In the genomic region with DNA sequence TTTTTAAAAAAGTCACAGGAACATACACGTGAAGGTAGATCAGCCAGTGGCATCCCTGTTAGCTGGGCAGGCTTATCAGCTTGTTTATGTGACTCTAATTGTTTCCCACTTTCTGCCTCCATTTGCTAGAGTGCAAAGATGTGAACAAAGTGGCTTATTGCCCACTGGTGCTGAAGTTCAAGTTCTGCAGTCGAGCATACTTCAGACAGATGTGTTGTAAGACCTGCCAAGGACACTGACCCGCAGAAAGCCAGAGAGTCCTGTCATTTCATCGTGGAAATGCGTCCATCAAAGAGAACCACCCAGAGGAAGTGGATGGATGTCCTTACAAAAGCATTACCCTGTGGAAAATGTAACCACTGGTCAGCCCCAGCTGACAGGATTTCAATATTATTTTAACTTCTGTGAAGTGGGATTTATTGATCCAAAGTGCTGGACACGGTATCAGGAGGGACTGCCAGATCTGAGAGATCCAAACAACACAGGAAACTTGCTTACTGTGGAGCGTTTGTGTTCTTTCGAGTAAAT, we compare ENCODE assay signal across 13 mouse cellular contexts.
DNase-seq lines count a peak whose midpoint lies in the region; ATAC-seq and TF ChIP-seq lines count a peak whose summit lies in the region.
"Had no signal": no experiment of that assay in that cellular context is flagged by ENCODE, and none has a peak within 500 bp of the region (broad histone marks: within the 10 kb centered on the region; RNA-seq: fewer than 3 reads in every experiment).

No protein-coding gene starts in this region.

- H3K9ac ChIP-seq in heart, embryonic 15.5 days = no peak overlapping the region
- H3K9ac ChIP-seq in heart, embryonic 11.5 days (ENCODE audit: low read depth, low read length) = no peak overlapping the region
- H3K9ac ChIP-seq in lung, embryonic 14.5 days = no peak overlapping the region
- no peak overlapping the region for H3K9ac ChIP-seq in limb, embryonic 13.5 days
- no peak overlapping the region for H3K9ac ChIP-seq in hindbrain, embryonic 16.5 days (ENCODE audit: low read depth, low read length)
- H3K9ac ChIP-seq: liver, embryonic 13.5 days had no signal

- H3K27ac ChIP-seq in heart, embryonic 15.5 days = peak overlapping the region; percentile 0; the same call in 1 of the 2 replicates
- no peak overlapping the region for H3K27ac ChIP-seq in heart, embryonic 11.5 days (ENCODE audit: low read depth, low read length)
- no peak overlapping the region for H3K27ac ChIP-seq in lung, embryonic 14.5 days (ENCODE audit: low read depth)
- H3K27ac ChIP-seq in limb, embryonic 13.5 days = peak overlapping the region; percentile 33; the same call in 1 of the 2 replicates
- H3K27ac ChIP-seq in hindbrain, embryonic 16.5 days (ENCODE audit: low read depth, low read length) = no peak overlapping the region
- H3K27ac ChIP-seq: left cerebral cortex, adult 2 months; liver, embryonic 13.5 days had no signal

- DNase-seq in lung, embryonic 14.5 days = peak; percentile 23
- no peak for DNase-seq in lung, adult 18-20 months
- DNase-seq in adipocyte (ENCODE audit: low spot score) = peak; percentile 67
- DNase-seq: cerebellum, postnatal 25 days; liver, embryonic 13.5 days; right cerebral cortex, adult 18-20 months had no signal

- H3K9me3 ChIP-seq in heart, embryonic 15.5 days (replicated peaks) = no peaks in the 10 kb centered on the region
- no peaks in the 10 kb centered on the region for H3K9me3 ChIP-seq in heart, embryonic 11.5 days (replicated peaks; ENCODE audit: control insufficient read depth, low read length)
- no peaks in the 10 kb centered on the region for H3K9me3 ChIP-seq in lung, embryonic 14.5 days (ENCODE audit: low read depth, low read length)
- no peaks in the 10 kb centered on the region for H3K9me3 ChIP-seq in limb, embryonic 13.5 days
- no peaks in the 10 kb centered on the region for H3K9me3 ChIP-seq in hindbrain, embryonic 16.5 days (ENCODE audit: control insufficient read depth, low read length)
- H3K9me3 ChIP-seq: liver, embryonic 13.5 days had no signal

- no peak for TF ChIP-seq CTCF in lung, embryonic 14.5 days (IDR thresholded peaks at IDR 0.05; ENCODE audit: low read depth)

- no peak overlapping the region for H3K4me3 ChIP-seq in heart, embryonic 15.5 days
- H3K4me3 ChIP-seq in heart, embryonic 11.5 days (ENCODE audit: low read depth, low read length) = no peak overlapping the region
- no peak overlapping the region for H3K4me3 ChIP-seq in lung, embryonic 14.5 days (ENCODE audit: low read depth, low read length)
- H3K4me3 ChIP-seq in limb, embryonic 13.5 days = no peak overlapping the region
- H3K4me3 ChIP-seq in hindbrain, embryonic 16.5 days (ENCODE audit: low read length) = no peak overlapping the region
- H3K4me3 ChIP-seq: left cerebral cortex, adult 2 months; liver, embryonic 13.5 days had no signal

- H3K4me1 ChIP-seq in heart, embryonic 15.5 days (replicated peaks) = peaks cover 21% of the 10 kb centered on the region
- 0 out of 2 replicates have a peak, but pooled peaks cover 3% of the 10 kb centered on the region for H3K4me1 ChIP-seq in heart, embryonic 11.5 days (ENCODE audit: control insufficient read depth, insufficient read depth, low read length)
- peaks cover 3% of the 10 kb centered on the region; the same call in 1 of the 2 replicates for H3K4me1 ChIP-seq in lung, embryonic 14.5 days (ENCODE audit: insufficient read depth)
- peaks cover 39% of the 10 kb centered on the region for H3K4me1 ChIP-seq in limb, embryonic 13.5 days
- H3K4me1 ChIP-seq in hindbrain, embryonic 16.5 days (ENCODE audit: control insufficient read depth, insufficient read depth, low read depth, low read length) = no peaks in the 10 kb centered on the region; the same call in 1 of the 2 replicates
- H3K4me1 ChIP-seq: liver, embryonic 13.5 days had no signal

- 50% methylated on average over 8 of the region's 8 CpGs for WGBS in heart, embryonic 15.5 days
- WGBS in heart, embryonic 11.5 days (ENCODE audit: insufficient replicate concordance) = 53% methylated on average over 8 of the region's 8 CpGs
- WGBS in lung, embryonic 14.5 days = 35% methylated on average over 8 of the region's 8 CpGs
- 52% methylated on average over 8 of the region's 8 CpGs for WGBS in limb, embryonic 13.5 days
- WGBS in hindbrain, embryonic 16.5 days = 81% methylated on average over 8 of the region's 8 CpGs

- no peak overlapping the region for H3K4me2 ChIP-seq in heart, embryonic 15.5 days
- H3K4me2 ChIP-seq in heart, embryonic 11.5 days = no peak overlapping the region
- H3K4me2 ChIP-seq in lung, embryonic 14.5 days = no peak overlapping the region
- no peak overlapping the region for H3K4me2 ChIP-seq in limb, embryonic 13.5 days (replicated peaks)
- no peak overlapping the region for H3K4me2 ChIP-seq in hindbrain, embryonic 16.5 days (ENCODE audit: low read length)
- H3K4me2 ChIP-seq: liver, embryonic 13.5 days had no signal

- no peak for ATAC-seq in heart, embryonic 15.5 days (replicated peaks; ENCODE audit: insufficient number of reproducible peaks, insufficient read depth, low FRiP score, low read depth)
- ATAC-seq in heart, embryonic 11.5 days (replicated peaks; ENCODE audit: insufficient number of reproducible peaks, low FRiP score, low TSS enrichment) = no peak
- ATAC-seq in lung, embryonic 14.5 days (ENCODE audit: insufficient read depth) = no peak
- ATAC-seq in limb, embryonic 13.5 days (ENCODE audit: low FRiP score, low read depth) = no peak
- no peak for ATAC-seq in hindbrain, embryonic 16.5 days
- ATAC-seq: activated CD4-positive, CD25-positive, alpha-beta regulatory T cell, adult 4 months; intestine, postnatal 0 days had no signal

- H3K36me3 ChIP-seq in heart, embryonic 15.5 days = peaks cover 7% of the 10 kb centered on the region; the same call in 1 of the 2 replicates
- no peaks in the 10 kb centered on the region for H3K36me3 ChIP-seq in heart, embryonic 11.5 days (ENCODE audit: control insufficient read depth, insufficient read depth, low read length)
- no peaks in the 10 kb centered on the region for H3K36me3 ChIP-seq in lung, embryonic 14.5 days (ENCODE audit: insufficient read depth)
- H3K36me3 ChIP-seq in limb, embryonic 13.5 days = no peaks in the 10 kb centered on the region; the same call in 1 of the 2 replicates
- no peaks in the 10 kb centered on the region for H3K36me3 ChIP-seq in hindbrain, embryonic 16.5 days (ENCODE audit: control insufficient read depth, insufficient read depth, low read length)
- H3K36me3 ChIP-seq: liver, embryonic 13.5 days had no signal

- H3K27me3 ChIP-seq in heart, embryonic 15.5 days = no peaks in the 10 kb centered on the region
- H3K27me3 ChIP-seq in heart, embryonic 11.5 days (ENCODE audit: control insufficient read depth, insufficient read depth, low read length) = no peaks in the 10 kb centered on the region
- no peaks in the 10 kb centered on the region for H3K27me3 ChIP-seq in lung, embryonic 14.5 days (ENCODE audit: insufficient read depth, low read length)
- no peaks in the 10 kb centered on the region for H3K27me3 ChIP-seq in limb, embryonic 13.5 days
- H3K27me3 ChIP-seq in hindbrain, embryonic 16.5 days (replicated peaks; ENCODE audit: control insufficient read depth, insufficient read depth, low read length) = no peaks in the 10 kb centered on the region
- H3K27me3 ChIP-seq: liver, embryonic 13.5 days had no signal

Comparison
In these comparisons a context has a peak if more than half of its experiments do, and no peak if none do; other contexts are left out.
1. H3K27ac ChIP-seq: peak in heart, embryonic 15.5 days (single experiment) and limb, embryonic 13.5 days (single experiment); none in heart, embryonic 11.5 days (single experiment), lung, embryonic 14.5 days (single experiment) and hindbrain, embryonic 16.5 days (single experiment).
2. DNase-seq: peak in lung, embryonic 14.5 days (single experiment) and adipocyte (single experiment); none in lung, adult 18-20 months (0 of 2).